Mouse (Mus musculus): ENCODE results near the gene Cog4.
"Not testable (repeated sequence)": the region's sequence is repeated elsewhere in the genome, so short reads cannot be mapped to it uniquely, and the experiment has no call there.

Cog4 gene

DNA sequence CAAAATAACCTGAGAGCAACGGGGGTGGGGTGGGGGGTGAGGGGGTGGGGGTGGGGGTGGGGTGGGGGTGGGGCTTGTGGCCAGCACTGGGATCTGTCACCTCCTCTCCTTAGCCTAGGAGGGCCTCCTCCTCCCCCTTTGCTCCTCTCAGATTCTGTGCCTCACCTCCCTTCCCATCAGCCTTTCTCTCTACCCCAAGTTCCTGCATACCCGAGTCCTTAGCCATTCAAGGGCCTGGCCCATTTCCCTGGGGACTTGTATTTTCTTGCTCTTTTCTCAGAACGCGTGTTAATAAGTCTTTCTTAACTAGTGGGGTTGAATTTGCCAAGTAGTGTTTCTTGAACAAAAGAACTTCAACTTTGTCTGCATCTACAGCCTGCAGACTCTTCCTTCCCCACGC, 80.3 kb downstream of the Cog4 start:
- no peak for DNase-seq

DNA sequence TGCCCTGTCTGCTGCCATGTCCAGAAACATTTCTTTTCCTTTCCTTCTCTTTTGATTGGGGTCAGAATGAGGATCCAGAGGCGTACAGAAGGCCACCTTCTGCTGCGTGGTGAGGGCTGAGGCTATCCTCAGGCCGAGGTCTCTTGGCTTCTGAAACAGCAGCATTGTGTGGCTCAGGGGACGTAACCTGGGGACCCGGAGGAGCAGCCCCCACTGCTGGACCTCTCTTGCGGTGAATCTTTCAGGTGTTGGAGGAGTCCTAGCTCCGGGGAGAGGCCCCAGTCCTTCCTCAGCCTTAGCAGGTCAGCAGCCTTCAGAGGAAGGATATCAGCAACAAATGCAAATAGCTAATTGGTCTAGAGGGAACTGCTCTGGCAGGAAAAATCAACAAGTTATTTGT, 82.0 kb downstream of the Cog4 start:
- DNase-seq = no peak

DNA sequence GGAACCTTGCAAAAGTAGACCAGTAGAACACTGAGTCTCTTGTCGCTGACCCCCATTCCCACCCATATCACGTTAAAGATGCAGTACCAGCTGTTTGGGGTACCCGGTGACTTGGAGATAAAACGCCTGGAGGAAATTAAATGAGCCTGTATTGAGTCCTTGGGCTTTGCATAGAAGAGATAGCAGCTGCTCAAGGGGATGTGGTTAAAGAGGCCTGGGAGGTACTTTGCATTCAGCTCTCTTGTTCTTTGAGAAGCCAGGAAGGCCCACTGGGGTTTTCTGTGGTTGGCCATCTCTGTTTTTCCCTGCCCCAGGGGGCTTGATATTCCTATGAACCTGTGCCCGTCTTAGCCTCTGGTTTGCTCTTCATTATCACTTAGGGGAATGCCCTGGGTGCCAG, 82.7 kb downstream of the Cog4 start:
- no peak for DNase-seq

DNA sequence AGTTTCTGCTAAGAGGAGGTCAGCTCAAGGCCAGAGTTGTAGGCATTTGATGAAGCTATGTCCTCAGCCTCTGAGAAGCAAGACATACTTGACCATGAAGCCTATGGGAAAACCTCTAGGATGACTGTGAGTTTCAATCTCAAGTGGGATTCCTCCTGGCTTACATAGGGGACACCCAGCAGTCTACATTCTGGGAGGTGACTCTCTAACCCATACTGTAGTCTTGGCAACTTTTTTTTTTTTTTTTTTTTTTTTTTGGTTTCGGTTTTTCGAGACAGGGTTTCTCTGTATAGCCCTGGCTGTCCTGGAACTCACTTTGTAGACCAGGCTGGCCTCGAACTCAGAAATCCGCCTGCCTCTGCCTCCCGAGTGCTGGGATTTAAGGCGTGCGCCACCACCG, 83.3 kb downstream of the Cog4 start:
- not testable (repeated sequence) for DNase-seq

DNA sequence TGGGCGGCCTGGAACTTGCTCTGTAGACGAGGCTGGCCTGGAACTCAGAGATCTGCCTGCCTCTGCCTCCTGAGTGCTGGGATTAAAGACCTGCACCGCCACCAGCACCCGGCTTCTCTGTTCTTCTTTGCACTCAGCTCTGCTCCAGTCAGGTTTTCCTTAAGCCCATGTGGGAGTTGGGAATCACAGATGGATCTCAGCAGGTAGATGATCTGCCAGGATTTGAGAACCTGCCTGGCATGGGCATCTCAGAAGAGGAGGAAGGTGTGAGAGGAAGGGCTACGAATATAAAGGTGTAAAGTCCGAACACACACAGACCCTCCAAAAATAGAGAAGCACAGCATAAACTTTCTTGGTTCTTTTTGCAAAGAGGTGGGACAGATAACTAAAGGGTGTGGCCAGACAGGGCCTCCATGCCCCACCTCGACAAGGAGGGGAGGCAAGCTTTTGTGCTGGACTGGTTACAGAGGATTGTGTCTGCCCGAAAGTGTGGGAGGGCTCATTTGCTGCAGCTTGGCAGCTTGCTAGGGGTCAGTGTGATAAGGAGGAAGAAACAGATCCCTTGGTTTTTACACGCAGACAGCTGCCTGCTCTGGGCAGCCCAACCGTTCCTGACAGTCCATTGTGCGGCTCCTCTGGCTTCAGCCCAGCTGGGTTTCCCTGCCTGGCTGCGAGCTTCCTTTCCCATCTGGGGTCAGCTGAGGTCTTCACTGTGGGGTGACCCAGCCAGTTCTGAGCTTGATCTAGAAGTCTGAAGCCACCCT, 85.0 kb downstream of the Cog4 start:
- no peak for DNase-seq

All from retina, postnatal 1 day (tissue).